Mouse (Mus musculus) C2C12 (cell line): ENCODE results near the gene Nrp1.

Experiments
- CTCF ChIP-seq: IDR thresholded peaks from one replicate; pipeline ENCODE4 v1.5.1; 2011; ENCODE audit not compliant: control insufficient read depth, insufficient read depth, insufficient read length
- USF1 ChIP-seq: IDR thresholded peaks from one replicate; pipeline ENCODE4 v1.6.1; 2011; ENCODE audit warnings: low read depth, mild to moderate bottlenecking, control low read depth, moderate library complexity

GRCm38 (mm10) chr8:128466681-128467430 is 108.5 kb downstream of the Nrp1 start:
- TF ChIP-seq CTCF (no peak), USF1 (no peak)
